Mouse (Mus musculus) intestine, embryonic 14.5 days (tissue): Measurements from ENCODE around the gene Car1. TPM values are rescaled to one million over a fixed set of nuclear protein-coding genes. Genes with fewer than 3 reads are reported as not detected.
"Not testable (repeated sequence)": the region's sequence is repeated elsewhere in the genome, so short reads cannot be mapped to it uniquely, and the experiment has no call there.

ENCODE experiments used
- ATAC-seq: fragments of 200-750 bp; cut with Nextera tagmentation; replicated peaks from 2 replicates; pipeline ENCODE4 v1.8.0; 2017; ENCODE audit warnings: low read depth, moderate number of reproducible peaks, moderate TSS enrichment, moderate library complexity; ENCODE audit not compliant: low FRiP score, low TSS enrichment
- DNase-seq: peaks from one replicate; pipeline ENCODE4 v3.0.0-alpha.2; 2018; ENCODE audit warnings: low spot score
- H3K27ac ChIP-seq: fragments of 300-500 bp; sonication (generic); 2 replicates; pipeline ENCODE4 v1.5.1; 2014; ENCODE audit warnings: low read depth, mild to moderate bottlenecking, control low read depth
- H3K27me3 ChIP-seq: fragments of 300-500 bp; sonication (generic); replicated peaks from 2 replicates; pipeline ENCODE4 v1.6.1; 2014; ENCODE audit warnings: low read length, control low read depth; ENCODE audit not compliant: control insufficient read depth, insufficient read depth
- H3K36me3 ChIP-seq: fragments of 300-500 bp; sonication (generic); 2 replicates; pipeline ENCODE4 v1.6.1; 2014; ENCODE audit warnings: low read length, control low read depth; ENCODE audit not compliant: control insufficient read depth, insufficient read depth
- H3K4me1 ChIP-seq: fragments of 300-500 bp; sonication (generic); replicated peaks from 2 replicates; pipeline ENCODE4 v1.6.1; 2014; ENCODE audit warnings: low read length, control low read depth, mixed read lengths; ENCODE audit not compliant: control insufficient read depth, insufficient read depth
- H3K4me2 ChIP-seq: fragments of 300-500 bp; sonication (generic); 2 replicates; pipeline ENCODE4 v1.6.1; 2014; ENCODE audit warnings: low read length
- H3K4me3 ChIP-seq: fragments of 300-500 bp; sonication (generic); 2 replicates; pipeline ENCODE4 v1.5.1; 2014; ENCODE audit warnings: low read depth, low read length, control low read depth, mixed read lengths
- H3K9ac ChIP-seq: fragments of 300-500 bp; sonication (generic); 2 replicates; pipeline ENCODE4 v1.6.1; 2014; ENCODE audit warnings: mild to moderate bottlenecking, low read length
- H3K9me3 ChIP-seq: fragments of 300-500 bp; sonication (generic); 2 replicates; pipeline ENCODE4 v1.6.1; 2016; ENCODE audit warnings: low read length, control low read depth; ENCODE audit not compliant: control insufficient read depth
- WGBS: fragments of 180-500 bp; shearing (Covaris S2); extraction: QIAGEN DNeasy Blood & Tissue Kit; methylation state at CpG from one replicate; pipeline ENCODE4 v1.1.7; 2014; 5-methylcytosine and 5-hydroxymethylcytosine counted together
- polyA plus RNA-seq: library from polyadenylated mRNA; unstranded; fragments of >200 nt; fragmentation: Nextera tagmentation; extraction: Ambion mirVana; gene quantifications from 2 replicates; pipeline ENCODE4 v1.2.1, GENCODE M21; 2014

Car1 gene
- polyA plus RNA-seq, 1 experiment from 2014 or later = not detected

DNA sequence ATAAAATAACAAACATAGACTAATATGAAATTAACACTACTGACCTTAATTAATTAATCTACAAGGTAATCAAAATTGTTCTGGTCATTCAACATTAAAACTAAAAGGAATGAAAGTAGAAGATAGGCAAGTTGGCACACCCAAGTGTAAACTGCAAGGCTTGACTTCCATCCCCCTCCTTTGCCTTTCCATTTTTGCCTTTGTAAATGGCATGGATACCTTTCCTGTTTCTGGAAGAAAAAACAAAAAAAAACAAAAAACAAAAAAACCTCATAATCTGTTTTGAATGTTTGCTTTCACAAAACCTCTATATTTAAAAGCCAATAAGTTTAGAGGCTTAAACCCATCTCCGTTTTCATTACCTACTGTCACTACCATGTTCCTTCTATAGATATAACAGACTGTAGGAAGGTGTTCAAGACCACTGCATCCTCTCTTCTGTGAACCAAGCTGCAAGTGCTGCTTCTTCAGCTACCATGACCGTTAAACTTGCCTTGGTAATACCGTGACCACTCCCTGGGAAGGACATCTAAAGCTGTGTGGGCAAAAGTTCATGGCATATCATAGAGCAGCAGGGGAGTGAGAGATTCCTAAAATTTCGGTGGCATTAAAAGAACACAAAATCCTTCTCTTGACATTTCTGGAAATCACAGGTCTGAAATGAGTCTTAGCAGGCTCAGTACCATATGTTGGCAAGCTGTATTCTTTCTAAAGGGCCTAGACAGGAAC lies 12.7 kb downstream of the Car1 start:
- Histone ChIP-seq H3K36me3 (no peaks in the 10 kb centered on the region), H3K9me3 (no peaks in the 10 kb centered on the region), H3K4me3 (no peak overlapping the region), H3K9ac (no peak overlapping the region), H3K4me1 (no peaks in the 10 kb centered on the region), H3K27me3 (no peaks in the 10 kb centered on the region), H3K27ac (no peak overlapping the region), H3K4me2 (no peak overlapping the region)
- ATAC-seq (no peak), DNase-seq (no peak)
- WGBS = 89% methylated on average over 4 of the region's 4 CpGs

DNA sequence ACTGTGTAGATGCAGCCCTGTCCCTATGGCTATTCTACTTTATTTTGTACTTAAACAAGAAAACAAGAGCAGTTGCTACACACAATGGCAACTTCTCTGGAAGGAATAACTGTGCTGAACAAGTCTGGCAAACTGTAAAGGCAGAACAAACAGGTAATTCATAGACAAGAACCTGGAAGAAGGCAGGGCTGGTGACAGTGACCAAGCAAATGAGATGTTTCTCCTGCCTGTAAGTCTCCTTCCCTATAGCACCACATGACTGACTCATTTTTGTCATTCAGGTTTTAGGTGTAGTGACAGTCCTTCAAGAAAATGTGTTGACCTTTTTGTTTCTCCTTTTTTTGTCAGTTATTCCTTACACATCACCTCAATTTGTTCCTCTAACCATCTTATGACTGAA lies 16.1 kb downstream of the Car1 start:
- ATAC-seq = no peak
- DNase-seq = no peak
- Histone ChIP-seq H3K4me3 (no peak overlapping the region), H3K27me3 (no peaks in the 10 kb centered on the region), H3K36me3 (no peaks in the 10 kb centered on the region), H3K27ac (no peak overlapping the region), H3K4me2 (no peak overlapping the region), H3K9ac (no peak overlapping the region), H3K4me1 (no peaks in the 10 kb centered on the region), H3K9me3 (no peaks in the 10 kb centered on the region)

DNA sequence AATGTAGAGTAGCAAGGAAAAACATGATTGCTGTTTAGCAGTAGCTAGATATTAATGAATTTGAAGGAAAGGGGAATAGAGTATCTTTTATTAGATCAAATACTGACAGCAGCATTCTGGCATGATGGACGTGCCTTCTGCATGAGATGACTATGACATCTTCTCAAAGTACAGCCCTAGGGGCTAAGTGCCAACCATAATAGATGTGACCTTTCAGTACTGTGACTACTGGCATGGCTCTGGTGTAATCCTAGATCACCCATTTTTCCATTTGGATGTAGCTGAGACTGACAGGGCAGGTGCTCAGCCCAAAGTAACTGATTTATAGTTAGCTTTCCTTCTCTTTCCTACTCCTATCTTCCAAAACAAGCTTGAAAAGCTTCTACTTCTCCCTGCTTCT lies 20.6 kb downstream of the Car1 start:
- H3K36me3 ChIP-seq = no peaks in the 10 kb centered on the region
- H3K4me3 ChIP-seq = no peak overlapping the region
- no peaks in the 10 kb centered on the region for H3K27me3 ChIP-seq
- no peak overlapping the region for H3K9ac ChIP-seq
- no peak for ATAC-seq
- no peak for DNase-seq
- WGBS = 77% methylated on average over 1 of the region's 1 CpGs
- H3K27ac ChIP-seq = no peak overlapping the region
- H3K9me3 ChIP-seq = no peaks in the 10 kb centered on the region
- H3K4me1 ChIP-seq = no peaks in the 10 kb centered on the region
- H3K4me2 ChIP-seq = no peak overlapping the region

DNA sequence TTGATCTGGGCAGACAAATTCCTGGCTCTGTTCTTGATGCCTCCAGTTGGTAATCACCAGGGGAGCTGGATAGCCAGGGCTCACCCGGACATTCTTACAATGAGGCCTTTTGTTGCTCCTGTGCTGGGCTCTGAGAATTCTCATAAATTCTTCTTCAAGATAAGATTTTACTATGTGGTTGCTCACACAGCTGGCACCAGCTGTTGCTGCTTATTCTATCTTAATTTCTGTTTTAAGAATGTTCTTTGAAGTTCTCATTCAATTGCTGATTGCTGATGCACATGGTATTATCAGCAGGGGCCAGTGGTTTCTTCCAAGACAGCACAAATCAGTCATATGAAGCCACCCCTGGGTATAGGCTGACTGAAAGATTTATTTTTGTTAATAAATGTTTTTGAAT lies 21.0 kb downstream of the Car1 start:
- no peaks in the 10 kb centered on the region for H3K4me1 ChIP-seq
- no peak overlapping the region for H3K4me2 ChIP-seq
- H3K27ac ChIP-seq = no peak overlapping the region
- H3K36me3 ChIP-seq = no peaks in the 10 kb centered on the region
- H3K4me3 ChIP-seq = no peak overlapping the region
- no peaks in the 10 kb centered on the region for H3K9me3 ChIP-seq
- no peak for DNase-seq
- H3K9ac ChIP-seq = no peak overlapping the region
- H3K27me3 ChIP-seq = no peaks in the 10 kb centered on the region
- WGBS = 10% methylated on average over 1 of the region's 1 CpGs
- ATAC-seq = no peak

DNA sequence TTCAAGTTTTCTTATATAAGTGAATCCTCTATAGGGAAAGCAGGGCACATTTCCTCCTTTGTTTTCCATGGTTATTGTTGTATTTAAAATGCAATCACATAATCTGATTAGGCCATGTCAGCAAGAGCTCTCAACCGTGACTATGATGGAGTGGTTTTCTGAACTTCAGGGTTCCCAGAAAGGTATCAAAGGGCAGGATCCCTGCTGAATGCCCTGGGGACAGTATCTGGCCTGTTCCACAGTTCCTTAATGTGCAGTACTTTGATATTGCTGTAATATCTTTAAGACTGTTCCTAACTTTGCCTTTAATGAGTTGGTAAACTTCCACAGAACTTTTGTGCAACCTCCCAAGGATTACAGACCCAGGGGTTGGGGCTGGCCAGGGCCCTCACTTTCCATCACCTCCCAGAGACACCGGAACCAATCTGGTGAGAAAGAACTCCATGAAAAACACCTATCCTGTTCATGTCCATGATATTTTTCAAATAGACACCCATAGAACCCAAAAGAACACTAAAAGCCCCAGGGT lies 21.6 kb downstream of the Car1 start:
- Histone ChIP-seq H3K4me1 (no peaks in the 10 kb centered on the region), H3K4me3 (no peak overlapping the region), H3K27me3 (no peaks in the 10 kb centered on the region), H3K9me3 (no peaks in the 10 kb centered on the region), H3K36me3 (no peaks in the 10 kb centered on the region), H3K27ac (no peak overlapping the region), H3K4me2 (no peak overlapping the region), H3K9ac (no peak overlapping the region)
- WGBS = 82% methylated on average over 2 of the region's 2 CpGs
- no peak for DNase-seq
- no peak for ATAC-seq

DNA sequence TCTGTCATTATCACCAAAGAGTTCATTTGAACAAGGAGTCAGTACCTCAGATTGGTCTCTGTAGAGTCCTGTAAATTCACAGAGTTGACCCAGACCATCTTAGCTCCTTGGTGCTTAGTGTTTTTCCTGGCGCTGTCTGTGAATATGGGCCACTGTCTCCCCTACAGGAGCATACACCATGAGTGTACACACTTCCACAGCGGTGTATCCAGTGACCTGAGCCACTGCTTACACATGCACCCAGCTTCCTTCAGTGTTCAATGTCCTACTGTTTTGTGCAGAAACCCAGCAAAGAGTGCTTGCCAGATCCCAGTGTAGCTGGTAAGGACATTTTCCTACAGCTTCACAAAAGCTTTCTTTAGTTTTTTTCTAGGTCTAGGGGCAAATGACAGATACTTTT lies 22.8 kb downstream of the Car1 start:
- H3K4me1 ChIP-seq = no peaks in the 10 kb centered on the region
- no peaks in the 10 kb centered on the region for H3K9me3 ChIP-seq
- no peak for DNase-seq
- no peak for ATAC-seq
- H3K4me3 ChIP-seq = no peak overlapping the region
- H3K27me3 ChIP-seq = no peaks in the 10 kb centered on the region
- 79% methylated on average over 2 of the region's 2 CpGs for WGBS
- H3K9ac ChIP-seq = no peak overlapping the region
- no peak overlapping the region for H3K4me2 ChIP-seq
- H3K27ac ChIP-seq = no peak overlapping the region
- no peaks in the 10 kb centered on the region for H3K36me3 ChIP-seq

DNA sequence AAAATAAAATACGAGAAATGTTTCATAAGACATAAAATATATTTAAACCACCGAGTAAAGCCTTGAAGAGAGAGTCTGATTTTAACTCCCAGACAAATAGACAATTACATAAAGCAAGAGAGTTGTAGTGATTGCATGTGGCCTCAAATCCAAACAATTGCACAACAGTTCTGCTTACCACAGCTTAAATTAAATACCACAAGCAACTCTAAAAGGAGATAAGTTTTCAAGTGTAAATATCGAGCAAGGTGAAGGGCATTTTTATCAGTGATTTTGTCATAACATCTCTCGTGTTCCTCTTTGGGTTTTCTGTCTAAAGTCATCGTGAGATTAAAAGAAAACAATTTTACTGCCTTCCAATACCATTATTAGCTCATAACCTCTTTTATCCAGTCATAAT lies 25.0 kb downstream of the Car1 start:
- WGBS = 80% methylated on average over 5 of the region's 5 CpGs
- H3K27me3 ChIP-seq, DNase-seq, H3K9me3 ChIP-seq, H3K27ac ChIP-seq, H3K4me2 ChIP-seq, H3K4me1 ChIP-seq, H3K36me3 ChIP-seq, ATAC-seq, H3K4me3 ChIP-seq, H3K9ac ChIP-seq: not testable (repeated sequence)

DNA sequence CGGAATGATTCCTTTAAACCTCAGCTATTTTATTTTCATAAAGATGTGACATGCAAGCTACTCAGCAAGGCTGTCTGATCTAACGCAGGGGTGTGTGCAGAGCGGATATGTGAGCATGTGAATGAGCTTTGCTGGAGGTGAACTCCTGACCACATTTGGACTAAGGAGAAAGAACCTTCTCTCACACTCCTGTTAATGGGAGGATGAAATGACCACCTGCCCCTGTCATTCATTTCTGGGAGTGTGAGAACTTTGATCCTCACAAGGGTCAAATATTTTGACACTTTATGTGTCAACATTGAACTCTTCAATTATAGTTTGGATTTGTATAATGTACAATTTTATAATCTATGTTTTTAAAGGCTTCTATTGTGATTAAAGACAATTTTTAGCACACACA lies 25.8 kb downstream of the Car1 start:
- DNase-seq, H3K9ac ChIP-seq, H3K36me3 ChIP-seq, H3K4me2 ChIP-seq, H3K27ac ChIP-seq, H3K4me1 ChIP-seq, ATAC-seq, H3K27me3 ChIP-seq, H3K9me3 ChIP-seq, H3K4me3 ChIP-seq: not testable (repeated sequence)
- 85% methylated on average over 3 of the region's 3 CpGs for WGBS

DNA sequence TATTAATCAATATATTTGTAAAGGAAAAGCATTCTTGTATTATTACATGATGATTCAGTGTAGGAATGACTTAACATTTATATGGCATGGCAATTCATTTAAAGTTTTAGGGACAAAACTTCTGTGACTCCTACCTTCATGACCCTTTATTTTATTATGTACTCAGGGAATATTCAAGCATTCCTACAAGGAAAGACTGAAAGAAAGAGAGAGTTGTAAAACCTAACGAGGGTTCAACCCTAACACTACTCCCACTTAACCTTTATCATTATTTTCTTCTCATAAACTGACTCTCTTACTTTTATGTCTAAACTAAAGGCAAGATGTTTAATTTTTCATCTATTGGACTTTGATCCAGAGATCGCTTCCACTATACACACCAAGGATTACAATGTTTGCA lies 28.0 kb downstream of the Car1 start:
- no peak overlapping the region for H3K4me3 ChIP-seq
- no peaks in the 10 kb centered on the region for H3K9me3 ChIP-seq
- no peaks in the 10 kb centered on the region for H3K36me3 ChIP-seq
- no peak overlapping the region for H3K27ac ChIP-seq
- WGBS = 58% methylated on average over 2 of the region's 2 CpGs
- H3K9ac ChIP-seq = no peak overlapping the region
- no peaks in the 10 kb centered on the region for H3K4me1 ChIP-seq
- H3K4me2 ChIP-seq = no peak overlapping the region
- H3K27me3 ChIP-seq = no peaks in the 10 kb centered on the region
- DNase-seq (no peak), ATAC-seq (no peak)
